Mouse (Mus musculus) intestine, embryonic 14.5 days (tissue): ENCODE results near the gene Adamts13. TPM values are rescaled to one million over a fixed set of nuclear protein-coding genes. Genes with fewer than 3 reads are reported as not detected.

ENCODE experiments used
- ATAC-seq: fragments of 200-750 bp; cut with Nextera tagmentation; replicated peaks from 2 replicates; pipeline ENCODE4 v1.8.0; 2017; ENCODE audit warnings: low read depth, moderate number of reproducible peaks, moderate TSS enrichment, moderate library complexity; ENCODE audit not compliant: low FRiP score, low TSS enrichment
- DNase-seq: peaks from one replicate; pipeline ENCODE4 v3.0.0-alpha.2; 2018; ENCODE audit warnings: low spot score
- H3K27ac ChIP-seq: fragments of 300-500 bp; sonication (generic); 2 replicates; pipeline ENCODE4 v1.5.1; 2014; ENCODE audit warnings: low read depth, mild to moderate bottlenecking, control low read depth
- H3K27me3 ChIP-seq: fragments of 300-500 bp; sonication (generic); replicated peaks from 2 replicates; pipeline ENCODE4 v1.6.1; 2014; ENCODE audit warnings: low read length, control low read depth; ENCODE audit not compliant: control insufficient read depth, insufficient read depth
- H3K36me3 ChIP-seq: fragments of 300-500 bp; sonication (generic); 2 replicates; pipeline ENCODE4 v1.6.1; 2014; ENCODE audit warnings: low read length, control low read depth; ENCODE audit not compliant: control insufficient read depth, insufficient read depth
- H3K4me1 ChIP-seq: fragments of 300-500 bp; sonication (generic); replicated peaks from 2 replicates; pipeline ENCODE4 v1.6.1; 2014; ENCODE audit warnings: low read length, control low read depth, mixed read lengths; ENCODE audit not compliant: control insufficient read depth, insufficient read depth
- H3K4me2 ChIP-seq: fragments of 300-500 bp; sonication (generic); 2 replicates; pipeline ENCODE4 v1.6.1; 2014; ENCODE audit warnings: low read length
- H3K4me3 ChIP-seq: fragments of 300-500 bp; sonication (generic); 2 replicates; pipeline ENCODE4 v1.5.1; 2014; ENCODE audit warnings: low read depth, low read length, control low read depth, mixed read lengths
- H3K9ac ChIP-seq: fragments of 300-500 bp; sonication (generic); 2 replicates; pipeline ENCODE4 v1.6.1; 2014; ENCODE audit warnings: mild to moderate bottlenecking, low read length
- H3K9me3 ChIP-seq: fragments of 300-500 bp; sonication (generic); 2 replicates; pipeline ENCODE4 v1.6.1; 2016; ENCODE audit warnings: low read length, control low read depth; ENCODE audit not compliant: control insufficient read depth
- WGBS: fragments of 180-500 bp; shearing (Covaris S2); extraction: QIAGEN DNeasy Blood & Tissue Kit; methylation state at CpG from one replicate; pipeline ENCODE4 v1.1.7; 2014; 5-methylcytosine and 5-hydroxymethylcytosine counted together
- polyA plus RNA-seq: library from polyadenylated mRNA; unstranded; fragments of >200 nt; fragmentation: Nextera tagmentation; extraction: Ambion mirVana; gene quantifications from 2 replicates; pipeline ENCODE4 v1.2.1, GENCODE M21; 2014

The Adamts13 gene
- polyA plus RNA-seq, 1 experiment from 2014 or later, result 0.15 TPM

- Histone ChIP-seq H3K9ac (peak within 1 kb of the TSS; percentile 75), H3K4me1 (peaks cover 13% of the 10 kb centered on the region), H3K4me2 (peak within 1 kb of the TSS; percentile 57), H3K4me3 (peak within 1 kb of the TSS; percentile 50), H3K9me3 (no peaks in the 10 kb centered on the region), H3K27ac (peak within 1 kb of the TSS; percentile 99), H3K36me3 (peaks cover 27% of the 10 kb centered on the region), H3K27me3 (no peaks in the 10 kb centered on the region)
- peak; percentile 94 for DNase-seq
- peak; percentile 94 for ATAC-seq
- under 1% methylated on average over 50 of the region's 50 CpGs for WGBS
These were observed 9.1 kb upstream of the Adamts13 start, which contains the start of gene Rexo4 for GRCm38 (mm10) chr2:26963923-26964723. TSS of gene Rexo4 (minus strand) at chr2:26964386.

DNA sequence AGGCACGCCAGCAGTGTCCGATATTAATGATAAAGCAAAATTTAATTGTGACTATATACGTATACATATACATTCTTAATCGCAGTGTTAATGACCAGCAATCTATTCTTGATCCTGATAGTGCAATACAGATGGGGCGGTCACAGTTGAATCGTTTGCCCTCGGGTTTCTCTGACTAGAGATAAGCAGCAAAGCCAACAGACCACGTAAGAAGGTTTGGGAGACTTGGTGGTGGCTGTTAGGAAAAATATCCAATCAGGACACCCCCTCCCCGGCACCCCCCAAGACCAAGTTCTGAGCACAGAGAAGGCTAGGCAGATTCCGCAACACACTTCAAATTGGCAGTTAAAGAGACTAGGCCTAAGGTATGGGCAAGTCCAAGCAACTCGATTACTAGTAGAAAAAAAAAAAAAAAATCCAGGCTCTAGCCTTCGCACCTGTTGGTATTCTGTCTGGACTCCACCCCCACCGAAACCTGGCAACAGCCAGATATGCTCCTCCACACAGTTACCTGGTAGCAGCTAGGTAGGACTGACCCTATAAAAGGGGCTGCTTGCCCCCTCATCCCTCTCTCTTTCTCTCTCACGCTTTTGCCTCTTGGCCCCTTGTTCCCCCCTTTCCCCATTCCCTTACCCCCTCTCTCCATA, 8.4 kb upstream of the Adamts13 start:
- Histone ChIP-seq H3K4me3 (peak overlapping the region; percentile 50), H3K36me3 (peaks cover 22% of the 10 kb centered on the region), H3K4me2 (peak overlapping the region; percentile 57), H3K9me3 (no peaks in the 10 kb centered on the region), H3K9ac (peak overlapping the region; percentile 75), H3K27ac (peak overlapping the region; percentile 99), H3K4me1 (peaks cover 13% of the 10 kb centered on the region), H3K27me3 (no peaks in the 10 kb centered on the region)
- DNase-seq, result no peak
- no peak for ATAC-seq
- 19% methylated on average over 14 of the region's 14 CpGs for WGBS

- Histone ChIP-seq H3K27me3 (no peaks in the 10 kb centered on the region), H3K4me1 (peaks cover 13% of the 10 kb centered on the region), H3K9ac (no peak overlapping the region), H3K9me3 (no peaks in the 10 kb centered on the region), H3K4me3 (no peak overlapping the region), H3K27ac (no peak overlapping the region), H3K36me3 (peaks cover 1% of the 10 kb centered on the region; the same call in 1 of the 2 replicates), H3K4me2 (no peak overlapping the region)
- DNase-seq (no peak), ATAC-seq (no peak)
- WGBS, result 82% methylated on average over 2 of the region's 2 CpGs
These were observed 6.0 kb upstream of the Adamts13 start for GRCm38 (mm10) chr2:26967262-26967661.

DNA sequence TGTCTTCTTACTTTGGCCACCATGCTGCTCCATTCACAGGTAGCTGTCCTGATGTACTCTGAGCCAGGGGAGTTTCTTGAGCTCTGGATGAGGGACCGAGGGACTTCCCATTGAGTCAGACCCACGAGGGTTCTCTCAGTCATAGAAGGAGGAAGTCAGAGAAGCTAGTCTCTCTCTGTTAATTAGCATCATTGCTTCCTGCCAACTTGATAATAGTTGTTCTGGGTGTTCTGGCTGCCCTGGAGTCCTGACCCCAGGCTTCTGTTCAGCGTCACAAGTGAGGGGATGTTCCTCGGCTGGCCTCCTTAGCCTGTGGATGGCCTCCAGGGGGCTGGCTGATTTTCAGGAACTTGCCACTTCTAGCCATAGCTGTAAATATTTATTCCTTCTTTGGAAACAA, 744 bp downstream of the Adamts13 start:
- ATAC-seq, result no peak
- no peaks in the 10 kb centered on the region for H3K36me3 ChIP-seq
- no peak overlapping the region for H3K27ac ChIP-seq
- no peaks in the 10 kb centered on the region for H3K27me3 ChIP-seq
- H3K9ac ChIP-seq, result no peak overlapping the region
- 0 out of 2 replicates have a peak, but pooled peaks cover 5% of the 10 kb centered on the region for H3K4me1 ChIP-seq
- WGBS, result 18% methylated on average over 4 of the region's 4 CpGs
- no peak for DNase-seq
- H3K9me3 ChIP-seq, result no peaks in the 10 kb centered on the region
- H3K4me2 ChIP-seq, result no peak overlapping the region
- H3K4me3 ChIP-seq, result no peak overlapping the region

DNA sequence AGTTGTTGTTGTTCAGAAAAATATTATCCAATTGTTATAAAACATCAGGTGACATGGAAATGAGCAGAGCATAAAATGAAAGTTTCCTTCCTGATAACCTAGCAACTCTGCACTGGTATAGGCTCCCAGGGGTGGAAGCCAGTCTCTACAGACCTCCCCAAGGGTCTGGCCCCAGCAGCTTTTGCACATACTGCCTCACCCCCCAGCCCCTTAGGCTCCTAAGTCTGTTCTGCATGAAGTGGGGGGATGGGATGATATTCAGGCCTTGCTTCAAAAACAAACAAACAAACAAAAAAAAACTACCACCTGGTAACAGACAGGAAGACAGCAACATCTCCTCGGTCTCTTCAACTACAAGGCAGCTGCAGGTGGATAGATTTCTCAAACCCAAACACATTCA, 7.1 kb downstream of the Adamts13 start:
- no peak for ATAC-seq

GRCm38 (mm10) chr2:26984179-26984578, 11.0 kb downstream of the Adamts13 start:
- Histone ChIP-seq H3K27ac (no peak overlapping the region), H3K4me3 (no peak overlapping the region), H3K27me3 (no peaks in the 10 kb centered on the region), H3K4me2 (no peak overlapping the region), H3K4me1 (no peaks in the 10 kb centered on the region), H3K9me3 (no peaks in the 10 kb centered on the region), H3K9ac (no peak overlapping the region), H3K36me3 (no peaks in the 10 kb centered on the region)
- DNase-seq, result no peak
- ATAC-seq, result no peak
- WGBS, result 72% methylated on average over 2 of the region's 2 CpGs

More for the DNA sequence above, 7.1 kb downstream of the Adamts13 start:
- Histone ChIP-seq H3K27me3 (no peaks in the 10 kb centered on the region), H3K9ac (no peak overlapping the region), H3K9me3 (no peaks in the 10 kb centered on the region), H3K27ac (no peak overlapping the region), H3K4me2 (no peak overlapping the region), H3K4me3 (no peak overlapping the region), H3K36me3 (no peaks in the 10 kb centered on the region), H3K4me1 (no peaks in the 10 kb centered on the region)
- WGBS, result 63% methylated on average over 1 of the region's 1 CpGs
- no peak for DNase-seq

- Histone ChIP-seq H3K4me2 (no peak overlapping the region), H3K4me3 (no peak overlapping the region), H3K9me3 (no peaks in the 10 kb centered on the region), H3K9ac (no peak overlapping the region), H3K27me3 (no peaks in the 10 kb centered on the region), H3K4me1 (no peaks in the 10 kb centered on the region), H3K36me3 (no peaks in the 10 kb centered on the region), H3K27ac (no peak overlapping the region)
- WGBS, result 85% methylated on average over 5 of the region's 5 CpGs
- ATAC-seq (no peak), DNase-seq (no peak)
These were observed 11.4 kb downstream of the Adamts13 start for GRCm38 (mm10) chr2:26984640-26985039.

DNA sequence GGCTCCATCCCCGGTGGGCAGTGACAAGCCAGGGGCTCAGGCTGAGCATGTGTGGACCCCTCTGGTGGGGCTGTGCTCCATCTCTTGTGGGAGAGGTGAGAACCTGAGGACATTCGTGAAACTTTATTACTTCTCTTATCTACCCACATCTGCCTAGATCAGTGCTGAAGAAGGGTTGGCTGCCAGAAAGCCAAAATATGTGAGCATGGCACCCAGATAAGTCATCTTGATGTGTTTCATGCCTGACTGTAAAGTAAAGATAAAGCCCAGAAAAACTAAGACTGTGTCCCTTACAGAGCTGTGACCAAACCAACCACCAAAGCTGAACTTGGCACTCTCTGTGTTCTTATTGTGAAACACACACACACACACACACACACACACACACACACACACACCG, 20.7 kb downstream of the Adamts13 start:
- 70% methylated on average over 3 of the region's 3 CpGs for WGBS
- Histone ChIP-seq H3K4me3 (no peak overlapping the region), H3K36me3 (no peaks in the 10 kb centered on the region), H3K4me1 (no peaks in the 10 kb centered on the region), H3K9ac (no peak overlapping the region), H3K4me2 (no peak overlapping the region), H3K9me3 (no peaks in the 10 kb centered on the region), H3K27ac (no peak overlapping the region), H3K27me3 (no peaks in the 10 kb centered on the region)
- DNase-seq (no peak), ATAC-seq (no peak)
